Mouse (Mus musculus): ENCODE measurements around the gene Abcc4. TPM values are rescaled to one million over a fixed set of nuclear protein-coding genes. Genes with fewer than 3 reads are reported as not detected.

Gene Abcc4
- polyA plus RNA-seq, 1 experiment from 2014 or later, result 2.1 TPM

DNA sequence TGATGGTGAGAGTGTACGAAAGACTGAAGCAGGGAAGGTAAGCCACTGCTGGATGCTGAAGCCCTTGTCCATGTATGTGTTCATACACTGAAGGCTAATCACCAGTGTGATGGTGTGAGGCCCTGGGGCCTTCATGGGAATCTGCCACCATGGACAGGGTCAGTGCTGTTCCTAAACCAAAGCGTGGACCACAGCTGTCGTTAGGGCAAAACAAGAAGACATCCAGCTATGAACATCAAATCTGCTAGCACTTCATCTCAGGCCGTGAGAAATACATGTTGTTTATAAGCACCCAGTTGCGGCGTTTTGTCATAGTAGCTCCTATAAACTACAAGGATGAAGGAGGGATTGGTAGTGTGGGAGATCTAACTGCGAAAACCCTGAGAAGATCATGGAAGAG is 97.7 kb downstream of the Abcc4 start:
- H3K27me3 ChIP-seq (ENCODE audit: low read depth, poor library complexity, severe bottlenecking), result peaks cover 10% of the 10 kb centered on the region; the same call in 1 of the 2 replicates
- H3K4me3 ChIP-seq, result no peak overlapping the region
- 92% methylated on average over 7 of the region's 7 CpGs for WGBS
- peaks cover 25% of the 10 kb centered on the region for H3K4me1 ChIP-seq
- no peaks in the 10 kb centered on the region for H3K9me3 ChIP-seq (replicated peaks)
- H3K36me3 ChIP-seq, result no peaks in the 10 kb centered on the region
- no peak overlapping the region for H3K27ac ChIP-seq
- DNase-seq (ENCODE audit: low spot score), result no peak

DNA sequence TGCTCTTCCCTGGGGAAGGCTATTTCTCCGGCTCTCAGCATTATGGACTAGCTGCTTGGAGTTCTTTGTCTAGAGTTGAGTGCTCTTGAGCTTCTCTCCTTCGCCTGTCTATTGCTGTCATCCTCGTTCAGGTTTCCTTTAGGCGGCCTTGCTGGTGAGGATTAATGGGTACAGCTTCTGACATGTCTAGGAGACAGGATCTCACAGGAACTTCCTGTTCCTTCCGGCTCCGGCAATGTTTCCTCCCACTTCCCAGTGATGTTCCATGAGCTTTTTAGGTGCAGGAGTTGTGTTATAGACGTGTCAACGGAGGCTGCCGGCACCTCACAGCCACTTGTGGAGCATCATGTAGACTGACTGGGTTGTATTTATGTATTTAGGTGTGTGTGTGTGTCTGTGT is 99.5 kb downstream of the Abcc4 start:
- H3K4me3 ChIP-seq, result no peak overlapping the region
- H3K36me3 ChIP-seq, result no peaks in the 10 kb centered on the region
- 89% methylated on average over 9 of the region's 9 CpGs for WGBS

DNA sequence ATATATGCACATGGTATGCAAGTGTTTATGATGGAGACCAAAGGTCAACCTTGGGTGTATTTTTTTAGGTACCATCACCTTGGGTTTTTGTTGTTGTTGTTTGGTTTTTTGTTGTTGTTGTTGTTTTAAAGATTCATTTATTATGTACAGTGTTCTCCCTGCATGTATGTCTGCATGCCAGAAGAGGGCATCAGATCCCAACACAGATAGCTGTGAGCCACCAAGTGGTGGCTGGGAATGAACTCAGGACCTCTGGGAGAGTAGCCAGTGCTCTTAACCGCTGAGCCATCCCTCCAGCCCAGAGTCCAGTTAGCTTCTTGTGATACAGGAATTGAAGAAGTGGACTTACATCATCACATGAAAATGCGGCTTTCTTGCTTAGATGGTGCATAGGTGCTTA is 101.1 kb downstream of the Abcc4 start:
- H3K4me3 ChIP-seq, result no peak overlapping the region
- no peaks in the 10 kb centered on the region for H3K9me3 ChIP-seq (replicated peaks)
- no peak for DNase-seq (ENCODE audit: low spot score)
- peaks cover 44% of the 10 kb centered on the region for H3K4me1 ChIP-seq
- no peak overlapping the region for H3K27ac ChIP-seq
- no peaks in the 10 kb centered on the region for H3K36me3 ChIP-seq
- peaks cover 6% of the 10 kb centered on the region; the same call in 1 of the 2 replicates for H3K27me3 ChIP-seq (ENCODE audit: low read depth, poor library complexity, severe bottlenecking)
- 93% methylated on average over 2 of the region's 2 CpGs for WGBS

More for the DNA sequence above, 99.5 kb downstream of the Abcc4 start:
- Histone ChIP-seq H3K4me1 (peaks cover 34% of the 10 kb centered on the region), H3K9me3 (replicated peaks) (no peaks in the 10 kb centered on the region), H3K27me3 (ENCODE audit: low read depth, poor library complexity, severe bottlenecking) (peaks cover 9% of the 10 kb centered on the region; the same call in 1 of the 2 replicates), H3K27ac (no peak overlapping the region)
- DNase-seq (ENCODE audit: low spot score), result no peak

DNA sequence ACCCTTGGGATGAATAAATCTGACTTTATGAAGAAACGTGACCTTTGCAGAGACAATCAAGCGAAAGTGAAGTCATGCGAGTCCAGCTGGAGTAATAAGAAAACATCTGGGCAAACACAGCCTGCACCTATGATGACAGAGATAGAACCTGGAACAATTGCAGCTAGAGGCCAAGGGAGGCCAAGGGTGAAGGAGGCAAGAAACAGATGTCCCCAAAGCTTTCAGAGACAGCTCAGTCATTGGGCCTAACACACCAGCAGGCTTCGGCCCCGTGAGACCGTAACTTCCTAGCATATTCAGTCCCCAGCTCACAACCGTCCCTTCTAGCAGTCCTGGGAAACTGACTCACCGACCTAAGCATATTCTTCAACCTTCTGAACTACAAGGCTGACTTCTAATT is 104.0 kb downstream of the Abcc4 start:
- DNase-seq (ENCODE audit: low spot score), result no peak
- no peaks in the 10 kb centered on the region for H3K9me3 ChIP-seq (replicated peaks)
- H3K27ac ChIP-seq, result no peak overlapping the region
- no peaks in the 10 kb centered on the region for H3K36me3 ChIP-seq
- peaks cover 24% of the 10 kb centered on the region for H3K4me1 ChIP-seq
- H3K4me3 ChIP-seq, result no peak overlapping the region
- 57% methylated on average over 8 of the region's 8 CpGs for WGBS
- H3K27me3 ChIP-seq (ENCODE audit: low read depth, poor library complexity, severe bottlenecking), result 0 out of 2 replicates have a peak, but pooled peaks cover 6% of the 10 kb centered on the region

DNA sequence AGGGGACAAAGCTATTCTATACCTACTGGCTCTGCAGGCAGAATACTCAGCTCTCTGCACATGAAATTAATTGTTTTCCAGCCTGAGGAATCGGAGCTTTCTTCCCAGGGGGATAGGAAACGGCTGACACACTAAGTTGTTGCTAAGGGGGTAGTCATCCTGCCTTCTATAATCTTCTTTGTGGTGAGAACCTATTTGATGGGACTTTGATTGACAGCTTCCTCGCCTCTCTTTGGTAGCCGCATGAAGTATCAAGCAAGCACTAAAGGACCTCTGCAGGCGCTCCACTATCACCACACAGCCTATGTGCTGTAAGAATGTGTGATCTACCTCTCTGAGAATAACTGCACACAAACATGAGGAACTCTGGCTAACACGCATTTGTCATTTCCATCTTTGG is 105.3 kb downstream of the Abcc4 start:
- 66% methylated on average over 6 of the region's 6 CpGs for WGBS
- no peak for DNase-seq (ENCODE audit: low spot score)
- no peaks in the 10 kb centered on the region for H3K9me3 ChIP-seq (replicated peaks)
- H3K27ac ChIP-seq, result no peak overlapping the region
- H3K36me3 ChIP-seq, result no peaks in the 10 kb centered on the region
- 0 out of 2 replicates have a peak, but pooled peaks cover 6% of the 10 kb centered on the region for H3K27me3 ChIP-seq (ENCODE audit: low read depth, poor library complexity, severe bottlenecking)
- no peak overlapping the region for H3K4me3 ChIP-seq
- peaks cover 24% of the 10 kb centered on the region for H3K4me1 ChIP-seq

DNA sequence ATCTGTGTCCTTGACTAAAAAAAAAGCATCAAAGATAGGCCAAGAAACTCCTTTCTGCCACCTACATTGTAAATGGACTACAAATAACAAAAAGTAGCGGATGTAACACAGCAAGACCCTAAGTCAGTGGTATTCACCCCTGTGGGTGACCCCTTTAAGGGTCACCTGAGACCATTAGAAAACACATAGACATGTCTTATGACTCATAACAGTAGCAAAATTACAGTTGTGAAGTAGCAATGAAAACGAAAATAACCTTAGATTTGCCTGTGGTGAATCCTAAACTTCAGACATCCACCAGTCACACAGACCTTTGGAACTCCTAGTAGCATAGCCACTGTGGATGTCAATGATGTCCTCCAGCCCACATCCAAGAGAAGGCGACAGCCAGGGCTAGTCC is 107.3 kb downstream of the Abcc4 start:
- H3K4me3 ChIP-seq, result no peak overlapping the region
- no peaks in the 10 kb centered on the region for H3K9me3 ChIP-seq (replicated peaks)
- DNase-seq (ENCODE audit: low spot score), result no peak
- WGBS, result 93% methylated on average over 3 of the region's 3 CpGs
- H3K27ac ChIP-seq, result no peak overlapping the region
- 0 out of 2 replicates have a peak, but pooled peaks cover 5% of the 10 kb centered on the region for H3K27me3 ChIP-seq (ENCODE audit: low read depth, poor library complexity, severe bottlenecking)
- H3K36me3 ChIP-seq, result no peaks in the 10 kb centered on the region
- H3K4me1 ChIP-seq, result peaks cover 24% of the 10 kb centered on the region

DNA sequence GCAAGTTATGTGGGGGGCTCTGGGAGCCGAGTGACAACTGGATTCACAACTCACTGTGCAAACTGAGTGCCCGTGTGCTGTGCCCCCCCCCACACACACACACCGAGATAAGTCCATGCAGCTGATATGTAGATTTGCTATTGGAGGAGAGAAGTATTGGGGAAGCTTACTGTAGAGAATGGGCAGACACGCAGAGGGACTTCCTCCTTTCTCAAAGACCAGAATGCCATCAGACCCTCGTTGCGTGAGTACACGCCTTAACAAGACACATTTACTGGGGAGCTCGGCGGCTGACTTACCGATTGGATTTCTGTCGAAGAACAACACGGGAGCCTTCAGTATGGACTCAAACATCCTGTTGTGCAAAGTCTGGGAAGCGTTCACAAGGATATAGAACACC is 111.6 kb downstream of the Abcc4 start:
- 88% methylated on average over 13 of the region's 13 CpGs for WGBS
- Histone ChIP-seq H3K9me3 (replicated peaks) (no peaks in the 10 kb centered on the region), H3K27me3 (ENCODE audit: low read depth, poor library complexity, severe bottlenecking) (peaks cover 5% of the 10 kb centered on the region; the same call in 1 of the 2 replicates), H3K27ac (no peak overlapping the region), H3K36me3 (no peaks in the 10 kb centered on the region), H3K4me3 (no peak overlapping the region), H3K4me1 (no peaks in the 10 kb centered on the region)
- no peak for DNase-seq (ENCODE audit: low spot score)

DNA sequence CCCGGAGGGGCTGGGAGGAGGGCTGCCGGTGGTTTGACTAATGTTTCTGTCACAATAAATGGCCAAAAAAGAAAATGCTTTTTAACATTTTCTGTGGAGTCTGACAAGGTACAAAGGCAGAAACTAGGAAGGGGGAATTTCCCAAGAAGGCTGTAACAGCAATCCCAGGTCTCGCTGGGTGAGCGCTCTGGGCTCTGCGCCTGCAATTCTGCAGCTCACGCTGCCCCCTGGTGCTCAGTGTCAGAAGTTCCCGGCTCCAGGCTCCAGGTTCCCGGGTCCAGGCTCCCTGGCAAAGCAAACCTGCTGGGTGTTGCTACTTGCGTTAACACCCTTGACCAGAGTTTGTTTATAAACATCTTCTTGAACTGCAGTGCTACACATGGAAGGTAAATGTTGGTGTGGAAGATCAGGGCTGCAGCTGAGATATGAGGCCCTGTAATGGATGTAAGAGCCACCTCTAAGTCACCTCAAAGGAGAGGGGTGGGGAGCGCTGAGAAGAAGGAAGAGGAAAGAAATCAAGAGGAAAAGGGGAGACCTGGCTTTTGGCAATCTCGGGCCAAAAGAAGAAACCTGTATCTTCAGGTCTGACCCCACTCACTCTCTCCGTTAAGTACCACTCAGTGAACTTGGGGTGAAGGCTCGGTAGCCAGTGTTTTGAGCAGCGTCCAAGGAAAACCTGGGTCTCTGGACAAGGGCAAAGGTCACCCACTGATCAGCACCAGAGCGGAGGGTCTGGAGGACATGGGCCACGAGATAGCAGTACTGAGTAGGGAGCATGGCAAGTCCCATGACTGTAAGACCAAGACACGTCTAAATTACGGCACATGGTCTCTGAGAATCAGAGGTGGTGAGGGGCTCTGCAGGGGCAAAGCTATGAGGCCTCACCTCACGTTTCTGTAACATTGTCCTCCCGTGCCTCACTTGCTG is 114.3 kb downstream of the Abcc4 start:
- no peak overlapping the region for H3K4me3 ChIP-seq
- no peaks in the 10 kb centered on the region for H3K9me3 ChIP-seq (replicated peaks)
- no peak overlapping the region for H3K27ac ChIP-seq
- H3K4me1 ChIP-seq, result no peaks in the 10 kb centered on the region
- 52% methylated on average over 20 of the region's 20 CpGs for WGBS
- DNase-seq (ENCODE audit: low spot score), result peak; percentile 87
- no peaks in the 10 kb centered on the region for H3K36me3 ChIP-seq
- peaks cover 5% of the 10 kb centered on the region; the same call in 1 of the 2 replicates for H3K27me3 ChIP-seq (ENCODE audit: low read depth, poor library complexity, severe bottlenecking)

DNA sequence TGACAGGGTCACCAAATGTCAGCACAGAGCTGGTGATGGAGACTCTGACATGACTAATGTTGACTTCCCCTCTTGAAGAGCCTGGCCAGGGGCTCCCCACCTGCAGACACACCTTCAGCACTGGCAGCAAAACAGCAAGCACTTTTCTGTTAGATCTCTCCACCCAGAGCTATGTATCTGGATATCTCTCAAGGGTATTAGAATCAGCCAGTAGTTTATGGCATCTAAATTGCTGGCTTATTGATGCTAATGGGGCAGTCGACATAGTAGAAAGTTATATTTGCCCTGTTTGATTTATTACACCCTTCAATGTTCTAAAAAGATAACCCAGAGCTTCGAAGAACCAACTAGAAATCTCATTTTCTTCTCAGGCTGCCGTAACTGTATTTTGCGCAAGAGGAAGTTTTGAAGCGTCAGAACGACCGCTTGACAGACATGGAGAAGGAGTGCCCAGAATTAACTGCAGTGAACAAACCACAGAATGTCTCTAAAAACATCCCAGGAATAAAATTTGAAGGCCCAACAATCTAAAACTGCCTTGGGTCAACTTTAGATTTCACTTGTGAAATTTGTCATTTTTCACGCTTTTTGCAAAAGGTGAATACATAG is 123.6 kb downstream of the Abcc4 start:
- H3K4me1 ChIP-seq, result no peaks in the 10 kb centered on the region
- H3K9me3 ChIP-seq (replicated peaks), result no peaks in the 10 kb centered on the region
- no peak overlapping the region for H3K27ac ChIP-seq
- no peak for DNase-seq (ENCODE audit: low spot score)
- no peak overlapping the region for H3K4me3 ChIP-seq
- H3K36me3 ChIP-seq, result no peaks in the 10 kb centered on the region
- H3K27me3 ChIP-seq (ENCODE audit: low read depth, poor library complexity, severe bottlenecking), result no peaks in the 10 kb centered on the region
- 85% methylated on average over 8 of the region's 8 CpGs for WGBS

DNA sequence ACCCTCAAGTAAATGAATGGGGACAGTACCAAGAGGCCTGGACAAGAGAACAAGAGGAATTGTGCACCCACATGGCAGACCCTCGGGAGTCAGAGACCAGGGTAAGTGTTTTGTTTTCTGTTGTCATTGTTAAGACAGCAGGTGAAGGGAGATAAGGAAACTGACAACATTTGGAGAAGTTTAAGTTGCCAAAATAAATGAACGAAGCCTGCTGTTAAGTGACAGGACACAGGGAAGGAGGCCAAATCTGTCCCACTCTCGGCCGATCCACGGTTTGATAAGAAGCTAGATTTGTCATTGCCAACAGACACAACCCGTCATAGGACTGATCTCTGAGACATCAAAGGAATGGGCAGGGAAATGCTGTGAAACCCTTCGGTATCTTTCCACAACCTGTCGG is 124.3 kb downstream of the Abcc4 start:
- WGBS, result 70% methylated on average over 8 of the region's 8 CpGs
- Histone ChIP-seq H3K4me1 (no peaks in the 10 kb centered on the region), H3K4me3 (no peak overlapping the region)

DNA sequence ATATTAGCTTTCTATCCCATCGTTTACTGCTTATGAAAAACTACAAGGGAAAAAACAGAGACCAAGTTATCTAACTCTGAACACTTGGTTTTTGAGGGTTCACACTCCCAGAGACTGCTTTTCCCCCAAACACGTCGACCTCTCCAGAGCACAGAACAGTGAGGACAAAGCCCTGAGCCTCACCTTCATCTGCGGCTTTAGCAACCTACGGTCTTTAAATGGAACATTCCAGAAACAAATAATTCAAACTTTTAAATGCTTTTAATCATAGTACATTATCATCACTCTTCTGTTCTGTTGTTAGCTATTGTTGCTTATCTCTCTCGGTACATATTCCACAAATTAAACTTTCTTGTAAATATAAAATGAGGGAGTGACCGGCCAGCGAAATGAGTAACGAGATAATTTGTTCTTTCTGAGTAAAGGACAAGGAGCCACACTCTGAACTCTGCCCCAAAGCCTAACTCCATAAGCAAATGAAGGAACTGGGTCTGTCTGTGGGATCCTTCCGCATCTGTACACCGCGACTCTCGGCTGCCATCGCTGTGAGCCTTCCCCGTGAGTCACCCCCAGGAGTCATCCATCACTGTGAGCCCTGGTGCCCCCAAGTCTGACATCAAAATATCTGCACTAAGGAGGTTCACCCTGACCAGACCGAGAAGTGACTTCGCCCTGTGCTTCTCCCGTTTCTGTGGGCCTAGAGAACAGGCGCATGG is 126.8 kb downstream of the Abcc4 start:
- Histone ChIP-seq H3K9me3 (replicated peaks) (no peaks in the 10 kb centered on the region), H3K27me3 (ENCODE audit: low read depth, poor library complexity, severe bottlenecking) (no peaks in the 10 kb centered on the region; the same call in 1 of the 2 replicates), H3K4me1 (no peaks in the 10 kb centered on the region), H3K4me3 (no peak overlapping the region), H3K27ac (no peak overlapping the region), H3K36me3 (no peaks in the 10 kb centered on the region)
- DNase-seq (ENCODE audit: low spot score), result no peak
- WGBS, result 91% methylated on average over 19 of the region's 19 CpGs

More for the DNA sequence above, 124.3 kb downstream of the Abcc4 start:
- DNase-seq (ENCODE audit: low spot score), result no peak
- Histone ChIP-seq H3K27me3 (ENCODE audit: low read depth, poor library complexity, severe bottlenecking) (no peaks in the 10 kb centered on the region), H3K27ac (no peak overlapping the region), H3K36me3 (no peaks in the 10 kb centered on the region), H3K9me3 (replicated peaks) (no peaks in the 10 kb centered on the region)

DNA sequence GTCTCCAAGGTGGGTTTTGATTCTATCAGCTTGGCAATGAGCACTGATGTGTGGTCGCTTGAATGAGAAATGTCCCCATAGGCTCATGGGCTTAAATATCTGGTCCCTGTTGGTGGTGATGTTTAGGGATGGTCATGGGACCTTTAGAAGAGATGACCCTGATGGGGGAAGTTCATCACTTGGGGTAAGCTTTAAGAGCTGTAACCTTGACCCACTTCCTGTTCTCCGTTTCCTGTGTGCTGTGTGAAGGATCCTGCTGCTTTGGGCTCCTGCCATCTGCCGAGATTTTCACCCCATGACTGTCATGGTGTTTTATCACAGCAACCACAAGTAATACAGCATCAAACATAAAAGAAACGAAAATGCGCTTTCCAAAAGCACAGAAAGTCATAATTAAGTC is 128.1 kb downstream of the Abcc4 start:
- Histone ChIP-seq H3K4me3 (no peak overlapping the region), H3K27ac (no peak overlapping the region), H3K9me3 (replicated peaks) (no peaks in the 10 kb centered on the region), H3K4me1 (no peaks in the 10 kb centered on the region), H3K36me3 (no peaks in the 10 kb centered on the region), H3K27me3 (ENCODE audit: low read depth, poor library complexity, severe bottlenecking) (peaks cover 6% of the 10 kb centered on the region; the same call in 1 of the 2 replicates)
- DNase-seq (ENCODE audit: low spot score), result no peak
- 87% methylated on average over 5 of the region's 5 CpGs for WGBS
